Mouse (Mus musculus) right cerebral cortex, adult 2 months (tissue): ENCODE measurements around the gene Adamts7.

ENCODE experiments used
- DNase-seq, 2 experiments: peaks; one replicate each; pipeline ENCODE4 v3.0.0; 2021 to 2022; ENCODE audit warnings: low spot score in 2 of 2

The Adamts7 gene

GRCm38 (mm10) chr9:90146869-90147268 is 16.0 kb upstream of the Adamts7 start:
- DNase-seq = no peak

DNA sequence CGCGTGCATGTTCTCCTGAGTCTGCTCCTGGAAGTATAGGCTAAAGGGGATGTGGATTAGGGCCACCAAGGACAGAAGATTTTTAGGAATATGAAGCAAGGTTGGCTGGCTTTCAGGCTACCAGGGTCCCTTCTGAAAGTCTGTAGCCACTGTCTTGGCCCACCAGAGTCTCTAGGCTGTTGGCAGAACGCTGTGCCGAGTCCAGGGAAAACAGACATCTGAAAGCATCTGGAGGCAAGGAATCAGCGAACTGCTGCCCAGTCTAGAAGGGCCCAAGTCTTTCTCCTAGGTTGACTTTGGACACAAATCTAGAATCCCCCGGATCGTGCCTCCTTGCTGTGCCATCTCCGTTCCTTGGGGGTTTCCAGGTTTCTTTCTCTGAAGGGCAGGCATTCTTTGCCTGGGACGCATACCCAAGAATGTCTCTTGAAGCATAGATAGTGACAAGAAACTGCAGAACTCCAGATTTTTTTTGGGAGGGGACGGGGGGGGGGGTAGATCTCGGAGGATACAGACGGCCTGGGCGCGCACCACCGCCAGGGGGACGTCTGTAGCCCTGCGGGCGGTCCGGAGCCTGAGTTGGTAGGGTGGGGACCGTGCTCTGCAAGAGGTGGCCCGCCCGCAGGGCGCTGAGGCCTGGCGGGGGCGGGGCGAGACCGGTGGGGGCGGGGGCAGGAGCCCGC is 485 bp upstream of the Adamts7 start:
- peak in 1 of 2 experiments; percentile 6 for DNase-seq

GRCm38 (mm10) chr9:90163749-90164095 is 853 bp downstream of the Adamts7 start:
- no peak for DNase-seq

DNA sequence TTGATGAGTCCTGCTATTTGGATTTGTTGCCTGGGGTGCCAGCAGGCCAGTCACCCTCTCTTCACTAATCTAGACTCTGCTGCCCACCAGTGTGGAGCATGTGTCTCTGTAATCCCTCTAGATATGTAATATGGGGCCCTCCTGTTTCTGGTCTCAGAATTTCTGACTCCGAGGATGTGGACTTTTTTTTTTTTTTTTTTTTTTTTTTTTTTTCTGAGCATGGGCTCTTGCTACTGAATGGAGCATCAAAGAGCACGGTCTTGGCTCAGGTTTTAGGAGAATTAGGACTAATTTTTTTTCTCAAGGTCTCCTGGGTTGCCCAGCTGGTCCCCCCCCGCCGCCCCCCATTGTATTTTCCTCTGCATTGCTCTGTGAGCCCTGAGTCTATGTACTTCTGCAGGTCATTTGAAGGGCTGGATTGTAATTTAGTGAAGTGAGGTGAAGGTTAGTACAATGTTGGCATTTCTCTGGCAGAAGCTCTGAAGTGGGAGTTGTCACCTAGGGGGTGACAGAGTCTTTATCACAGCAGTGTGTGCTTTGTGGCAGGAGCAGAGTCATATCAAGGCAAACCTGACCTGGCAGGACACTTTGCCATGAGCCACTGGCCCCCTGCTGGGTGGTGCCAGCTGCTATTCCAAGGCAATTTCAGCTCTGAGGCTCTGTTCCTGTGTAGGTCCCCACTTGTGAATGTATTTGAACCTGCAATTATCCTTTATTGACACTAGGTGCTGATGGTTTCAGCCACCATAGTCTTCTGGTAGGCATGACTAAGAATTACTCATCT is 2.0 kb downstream of the Adamts7 start:
- no peak for DNase-seq

- DNase-seq = no peak
These were observed 2.7 kb downstream of the Adamts7 start for GRCm38 (mm10) chr9:90165590-90165989.

DNA sequence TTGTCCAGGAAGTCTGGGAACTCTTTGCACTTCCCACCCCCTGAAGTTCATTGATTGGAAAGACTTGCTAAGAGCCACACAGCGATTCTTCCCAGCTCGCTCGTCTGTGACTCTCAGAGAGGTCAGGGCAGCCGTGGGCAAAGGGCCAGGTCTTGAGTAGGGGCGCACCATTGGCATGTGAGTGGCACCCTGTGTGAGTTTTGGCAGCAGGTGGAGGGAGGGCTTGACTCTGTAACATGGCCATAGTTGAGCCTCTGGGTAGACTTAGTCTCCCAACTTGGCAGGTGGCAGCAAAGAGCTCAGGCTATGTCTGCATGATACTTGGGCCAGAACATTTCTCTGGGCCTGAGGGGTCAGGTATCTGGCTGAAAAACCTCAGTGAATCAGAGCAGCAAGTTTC is 3.7 kb downstream of the Adamts7 start:
- no peak for DNase-seq

DNA sequence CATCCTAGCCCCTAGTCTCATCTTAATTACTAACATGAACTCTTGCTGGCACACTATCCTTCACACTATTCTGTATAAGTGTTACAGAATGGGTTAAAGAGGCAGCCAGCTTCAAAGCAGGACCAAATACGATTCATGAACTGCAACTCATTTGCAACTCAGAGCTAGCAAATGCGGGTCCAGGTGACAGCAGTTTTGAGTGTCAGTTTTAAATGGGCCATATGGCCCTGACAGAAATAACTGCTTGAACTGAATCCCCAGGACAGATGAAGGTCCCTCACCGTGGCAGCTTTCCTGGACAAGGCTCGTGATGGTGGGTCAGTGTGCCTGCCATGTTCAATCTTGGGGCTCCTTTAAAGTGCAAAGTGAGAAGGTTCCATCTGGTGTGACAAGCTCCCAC is 7.1 kb downstream of the Adamts7 start:
- no peak for DNase-seq

DNA sequence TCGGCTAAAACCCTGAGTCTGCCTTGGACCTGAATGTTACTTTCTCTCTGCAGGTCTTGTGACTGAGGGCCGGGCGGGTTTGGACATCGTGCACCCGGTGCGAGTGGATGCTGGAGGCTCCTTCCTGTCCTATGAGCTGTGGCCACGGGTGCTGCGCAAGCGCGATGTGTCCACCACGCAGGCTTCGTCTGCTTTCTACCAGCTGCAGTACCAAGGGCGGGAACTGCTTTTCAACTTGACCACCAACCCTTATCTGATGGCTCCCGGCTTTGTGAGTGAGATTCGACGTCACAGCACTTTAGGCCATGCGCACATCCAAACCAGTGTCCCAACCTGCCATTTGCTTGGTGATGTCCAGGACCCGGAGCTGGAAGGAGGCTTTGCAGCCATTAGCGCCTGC is 8.6 kb downstream of the Adamts7 start:
- no peak for DNase-seq

GRCm38 (mm10) chr9:90172528-90173321 is 9.9 kb downstream of the Adamts7 start:
- no peak for DNase-seq

DNA sequence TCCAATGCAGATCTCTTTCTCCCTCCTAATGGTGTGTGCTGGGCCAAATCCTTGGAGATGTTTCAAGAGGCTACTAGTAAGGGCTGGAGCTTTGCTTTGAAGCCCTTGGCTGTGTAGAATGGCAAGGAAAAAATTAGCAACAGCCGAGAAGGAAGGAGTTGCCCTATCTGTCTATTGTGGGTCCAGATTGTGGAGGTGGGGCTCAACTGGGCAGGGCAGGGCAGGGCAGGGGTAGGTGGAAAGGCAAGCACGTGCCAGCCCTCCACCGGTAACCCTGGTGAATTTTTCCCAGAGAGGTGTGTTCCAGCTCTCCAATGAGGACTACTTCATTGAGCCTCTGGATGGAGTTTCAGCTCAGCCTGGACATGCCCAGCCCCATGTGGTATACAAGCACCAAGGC is 10.5 kb downstream of the Adamts7 start:
- no peak for DNase-seq

DNA sequence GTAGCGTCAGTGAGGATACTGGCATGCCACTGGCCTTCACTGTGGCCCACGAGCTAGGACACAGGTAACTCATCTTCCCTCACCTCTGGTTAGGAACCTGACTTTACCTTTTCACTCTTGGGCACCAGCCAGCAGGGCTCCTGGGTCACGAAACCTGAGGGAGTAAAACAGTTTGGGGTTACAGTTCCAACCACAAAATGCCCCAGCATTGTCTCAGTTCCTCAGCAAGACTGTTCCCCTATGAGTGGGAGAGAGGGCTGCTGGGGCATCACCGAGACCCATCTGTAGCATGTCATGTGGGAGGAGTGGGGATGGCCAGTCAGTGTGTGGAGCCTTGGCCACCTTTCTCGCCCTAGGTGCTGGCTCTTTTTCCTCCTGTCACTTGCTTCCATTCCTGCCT is 16.5 kb downstream of the Adamts7 start:
- DNase-seq = no peak

DNA sequence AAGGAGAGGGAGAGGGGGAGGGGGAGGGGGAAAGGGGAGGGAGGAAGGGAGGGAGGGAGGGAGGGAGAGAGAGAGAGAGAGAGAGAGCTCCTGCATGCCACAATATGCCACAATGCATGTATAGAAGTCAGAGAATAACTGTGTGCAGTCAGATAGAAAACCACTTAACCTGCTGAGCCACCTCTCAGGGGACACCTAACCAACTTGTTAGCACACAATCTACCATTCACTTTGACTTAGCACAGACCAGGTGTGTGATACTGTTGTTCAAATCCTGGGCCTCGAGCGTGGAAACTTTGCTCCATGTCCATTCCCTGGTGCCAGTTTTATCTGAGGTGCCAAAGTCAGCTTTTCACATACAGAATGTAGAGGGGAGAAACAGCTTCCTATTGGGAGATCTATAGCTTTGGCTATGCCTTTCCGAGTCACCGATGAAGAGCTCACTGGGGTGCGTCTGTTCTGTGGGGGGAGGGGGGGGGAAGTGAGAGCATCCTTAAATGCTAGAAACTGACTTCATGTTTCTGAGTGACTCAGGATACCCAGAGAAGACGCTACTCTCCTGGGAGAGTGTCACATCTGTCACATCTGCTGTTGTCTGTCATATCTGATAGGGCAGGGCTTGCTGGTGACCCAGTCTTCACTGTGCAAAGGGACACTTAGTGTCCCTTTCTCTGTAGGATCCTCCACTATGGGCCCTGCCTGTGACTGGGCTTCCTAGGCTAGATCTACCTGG is 19.0 kb downstream of the Adamts7 start:
- DNase-seq = no peak

GRCm38 (mm10) chr9:90182636-90183421 is 20.0 kb downstream of the Adamts7 start:
- no peak for DNase-seq

DNA sequence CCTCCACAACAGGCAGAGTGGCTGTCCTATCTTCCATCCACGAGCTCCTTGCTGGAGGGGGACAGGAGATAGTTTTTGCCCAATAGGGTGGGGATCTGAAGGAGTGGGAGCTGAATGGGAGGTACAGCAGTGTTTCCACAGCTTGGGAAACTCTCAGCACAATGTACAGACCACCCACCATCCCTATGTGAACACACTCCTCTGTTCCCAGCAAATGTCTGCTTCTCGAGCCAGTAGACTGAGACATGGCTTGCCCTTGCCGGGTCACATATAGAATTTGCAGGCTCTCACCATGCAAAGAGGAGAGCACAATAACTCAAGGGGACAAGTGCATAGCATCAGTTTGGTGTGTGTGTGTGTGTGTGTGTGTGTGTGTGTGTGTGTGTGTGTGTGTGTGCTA is 20.7 kb downstream of the Adamts7 start:
- DNase-seq = no peak

GRCm38 (mm10) chr9:90184116-90184515 is 21.2 kb downstream of the Adamts7 start:
- DNase-seq = no peak

GRCm38 (mm10) chr9:90185356-90185910 is 22.6 kb downstream of the Adamts7 start:
- DNase-seq = no peak

GRCm38 (mm10) chr9:90188893-90189292 is 26.0 kb downstream of the Adamts7 start:
- DNase-seq = no peak

GRCm38 (mm10) chr9:90189391-90189790 is 26.5 kb downstream of the Adamts7 start:
- no peak for DNase-seq

GRCm38 (mm10) chr9:90195000-90195399 is 32.1 kb downstream of the Adamts7 start:
- no peak for DNase-seq

DNA sequence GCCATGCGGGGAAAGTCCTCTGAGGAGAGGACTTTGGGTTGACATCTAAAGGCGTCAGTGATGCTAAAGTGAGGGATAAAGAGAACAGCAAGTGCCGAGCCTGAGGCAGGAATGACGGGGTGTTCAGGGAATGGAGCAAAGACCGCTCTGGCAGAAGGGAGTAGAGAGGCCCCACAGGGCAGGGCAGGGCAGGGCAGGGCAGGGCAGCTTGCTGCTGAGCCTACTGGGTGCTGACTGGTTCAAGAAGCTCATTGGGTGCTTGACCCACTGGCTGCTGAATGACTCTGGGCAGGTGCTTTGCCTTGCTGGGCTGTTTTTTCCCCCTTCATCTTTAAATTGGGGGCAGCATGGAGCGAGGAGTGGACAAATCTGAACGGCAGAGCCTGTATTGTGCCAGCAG is 33.4 kb downstream of the Adamts7 start:
- DNase-seq = no peak

DNA sequence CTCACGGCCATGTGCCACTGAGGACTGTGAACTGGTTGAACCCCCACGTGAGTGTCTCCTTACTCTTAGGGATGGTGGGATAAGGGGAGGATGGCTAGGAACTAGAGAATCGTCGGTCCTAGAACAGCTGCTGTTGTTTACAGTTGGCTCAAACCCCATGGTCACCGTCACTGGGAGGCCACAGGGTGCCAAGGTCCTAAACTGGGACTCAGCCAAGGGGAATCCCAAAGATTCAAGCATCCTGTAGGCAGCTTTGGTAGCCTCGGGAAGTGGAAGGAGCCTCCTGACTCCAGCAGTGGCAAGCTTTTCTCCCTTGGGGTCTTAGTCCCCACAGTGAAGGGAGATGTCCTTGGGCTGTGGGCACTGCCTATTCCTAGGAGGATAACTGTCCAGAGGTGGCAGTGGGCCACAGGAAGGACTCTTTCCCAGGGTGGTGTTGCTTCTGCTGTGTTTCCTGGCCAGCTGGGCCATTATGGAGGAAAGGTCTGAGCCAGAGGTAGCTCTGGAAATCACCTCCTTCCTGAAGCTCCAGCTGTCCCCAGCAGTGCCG is 34.3 kb downstream of the Adamts7 start:
- no peak for DNase-seq
